Mouse (Mus musculus): ENCODE results near the gene Tspan7.

DNA sequence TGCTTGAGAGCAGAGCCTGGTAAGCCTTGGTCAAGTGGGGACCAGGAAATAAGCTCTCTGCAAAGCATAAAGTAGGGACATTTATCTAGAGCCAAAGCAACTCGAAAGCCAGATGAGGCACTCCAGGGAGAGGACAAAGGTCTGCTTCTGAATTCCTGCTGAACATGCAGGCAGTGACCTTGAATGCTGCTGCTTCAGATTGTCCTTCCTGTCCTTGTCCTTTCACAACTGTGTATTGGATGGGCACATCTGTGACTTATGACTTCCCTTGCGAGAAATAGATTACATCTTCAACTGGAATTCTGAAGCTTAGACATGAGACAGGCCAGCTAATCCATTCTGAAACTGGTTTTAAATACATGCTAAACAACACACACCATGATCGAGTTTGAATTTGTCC is 71.9 kb downstream of the Tspan7 start:
- TF ChIP-seq CTCF (IDR thresholded peaks at IDR 0.05; ENCODE audit: low read depth, low read length) (no peak), GATA1 (IDR thresholded peaks at IDR 0.05; ENCODE audit: borderline replicate concordance, low read length) (no peak)
